In genomic region chr8:25462492-25462891, GRCm38 (mm10) we compare ENCODE assay signal across 15 mouse cellular contexts.
DNase-seq lines count a peak whose midpoint lies in the region; ATAC-seq lines count a peak whose summit lies in the region.
"Had no signal": no experiment of that assay in that cellular context is flagged by ENCODE, and none has a peak within 500 bp of the region (broad histone marks: within the 10 kb centered on the region; RNA-seq: fewer than 3 reads in every experiment).

No protein-coding gene starts in this region.

- no peaks in the 10 kb centered on the region for H3K9me3 ChIP-seq in hindbrain, embryonic 13.5 days
- no peaks in the 10 kb centered on the region for H3K9me3 ChIP-seq in hindbrain, embryonic 12.5 days (replicated peaks)
- H3K9me3 ChIP-seq in midbrain, embryonic 15.5 days = no peaks in the 10 kb centered on the region
- no peaks in the 10 kb centered on the region for H3K9me3 ChIP-seq in midbrain, embryonic 11.5 days (ENCODE audit: control insufficient read depth, low read length)
- H3K9me3 ChIP-seq in intestine, embryonic 16.5 days (ENCODE audit: control insufficient read depth, low read length) = no peaks in the 10 kb centered on the region
- H3K9me3 ChIP-seq in heart, embryonic 12.5 days (replicated peaks) = no peaks in the 10 kb centered on the region
- H3K9me3 ChIP-seq: heart, embryonic 15.5 days had no signal

- no peak overlapping the region for H3K4me2 ChIP-seq in hindbrain, embryonic 13.5 days
- H3K4me2 ChIP-seq in hindbrain, embryonic 12.5 days (replicated peaks) = no peak overlapping the region
- no peak overlapping the region for H3K4me2 ChIP-seq in midbrain, embryonic 15.5 days
- H3K4me2 ChIP-seq in midbrain, embryonic 11.5 days = no peak overlapping the region
- H3K4me2 ChIP-seq in intestine, embryonic 16.5 days (ENCODE audit: low read depth, low read length) = no peak overlapping the region
- no peak overlapping the region for H3K4me2 ChIP-seq in heart, embryonic 12.5 days
- H3K4me2 ChIP-seq: heart, embryonic 15.5 days had no signal

- H3K36me3 ChIP-seq in hindbrain, embryonic 13.5 days = no peaks in the 10 kb centered on the region
- no peaks in the 10 kb centered on the region for H3K36me3 ChIP-seq in hindbrain, embryonic 12.5 days
- no peaks in the 10 kb centered on the region for H3K36me3 ChIP-seq in midbrain, embryonic 15.5 days (replicated peaks)
- H3K36me3 ChIP-seq in midbrain, embryonic 11.5 days (ENCODE audit: control insufficient read depth, insufficient read depth, low read length) = no peaks in the 10 kb centered on the region
- no peaks in the 10 kb centered on the region for H3K36me3 ChIP-seq in intestine, embryonic 16.5 days (ENCODE audit: control insufficient read depth, insufficient read depth, low read length)
- no peaks in the 10 kb centered on the region for H3K36me3 ChIP-seq in heart, embryonic 12.5 days
- H3K36me3 ChIP-seq: heart, embryonic 15.5 days had no signal

- DNase-seq in midbrain, embryonic 11.5 days (ENCODE audit: low spot score, missing footprints) = no peak
- DNase-seq in liver = no peak
- DNase-seq: adrenal gland, postnatal 10 days; cerebellum, adult 11 months; gastrocnemius, postnatal 36 days; kidney, adult 18-20 months; right cerebral cortex, postnatal 14 days; thymus, postnatal 36 days had no signal

- no peak overlapping the region for H3K9ac ChIP-seq in hindbrain, embryonic 13.5 days
- no peak overlapping the region for H3K9ac ChIP-seq in hindbrain, embryonic 12.5 days
- no peak overlapping the region for H3K9ac ChIP-seq in midbrain, embryonic 15.5 days
- no peak overlapping the region for H3K9ac ChIP-seq in midbrain, embryonic 11.5 days (ENCODE audit: low read length)
- no peak overlapping the region for H3K9ac ChIP-seq in intestine, embryonic 16.5 days (ENCODE audit: low read depth, low read length)
- H3K9ac ChIP-seq in heart, embryonic 12.5 days = no peak overlapping the region
- H3K9ac ChIP-seq: heart, embryonic 15.5 days had no signal

- H3K27me3 ChIP-seq in hindbrain, embryonic 13.5 days = no peaks in the 10 kb centered on the region
- H3K27me3 ChIP-seq in hindbrain, embryonic 12.5 days = no peaks in the 10 kb centered on the region
- H3K27me3 ChIP-seq in midbrain, embryonic 15.5 days (replicated peaks) = no peaks in the 10 kb centered on the region
- no peaks in the 10 kb centered on the region for H3K27me3 ChIP-seq in midbrain, embryonic 11.5 days (ENCODE audit: control insufficient read depth, insufficient read depth, low read length)
- no peaks in the 10 kb centered on the region for H3K27me3 ChIP-seq in intestine, embryonic 16.5 days (replicated peaks; ENCODE audit: control insufficient read depth, insufficient read depth, low read length)
- no peaks in the 10 kb centered on the region; the same call in 1 of the 2 replicates for H3K27me3 ChIP-seq in heart, embryonic 12.5 days (replicated peaks)

- no peak for ATAC-seq in hindbrain, embryonic 13.5 days (ENCODE audit: low FRiP score)
- no peak for ATAC-seq in hindbrain, embryonic 12.5 days (ENCODE audit: low FRiP score)
- no peak for ATAC-seq in midbrain, embryonic 15.5 days (replicated peaks)
- no peak for ATAC-seq in midbrain, embryonic 11.5 days (ENCODE audit: low FRiP score)
- no peak for ATAC-seq in intestine, embryonic 16.5 days
- no peak for ATAC-seq in heart, embryonic 12.5 days (ENCODE audit: insufficient number of reproducible peaks, low FRiP score)

- no peak overlapping the region for H3K4me3 ChIP-seq in hindbrain, embryonic 13.5 days
- no peak overlapping the region for H3K4me3 ChIP-seq in hindbrain, embryonic 12.5 days
- H3K4me3 ChIP-seq in midbrain, embryonic 15.5 days = no peak overlapping the region
- no peak overlapping the region for H3K4me3 ChIP-seq in midbrain, embryonic 11.5 days (ENCODE audit: low read depth, low read length)
- no peak overlapping the region for H3K4me3 ChIP-seq in intestine, embryonic 16.5 days (ENCODE audit: low read length)
- no peak overlapping the region for H3K4me3 ChIP-seq in heart, embryonic 12.5 days
- H3K4me3 ChIP-seq: heart, embryonic 15.5 days; layer of hippocampus, adult 2 months had no signal

- peak overlapping the region; percentile 25; the same call in 1 of the 2 replicates for H3K27ac ChIP-seq in hindbrain, embryonic 13.5 days
- no peak overlapping the region for H3K27ac ChIP-seq in hindbrain, embryonic 12.5 days
- 0 out of 2 replicates have a peak overlapping the region, but pooled peaks have one; percentile 13 for H3K27ac ChIP-seq in midbrain, embryonic 15.5 days
- H3K27ac ChIP-seq in midbrain, embryonic 11.5 days (ENCODE audit: low read depth, low read length) = no peak overlapping the region
- H3K27ac ChIP-seq in intestine, embryonic 16.5 days (ENCODE audit: low read length) = peak overlapping the region; percentile 43
- no peak overlapping the region for H3K27ac ChIP-seq in heart, embryonic 12.5 days (ENCODE audit: poor library complexity, severe bottlenecking)
- H3K27ac ChIP-seq: heart, embryonic 15.5 days; layer of hippocampus, adult 2 months had no signal

- peaks cover 42% of the 10 kb centered on the region for H3K4me1 ChIP-seq in hindbrain, embryonic 13.5 days (replicated peaks)
- H3K4me1 ChIP-seq in hindbrain, embryonic 12.5 days = peaks cover 28% of the 10 kb centered on the region
- peaks cover 30% of the 10 kb centered on the region for H3K4me1 ChIP-seq in midbrain, embryonic 15.5 days
- peaks cover 12% of the 10 kb centered on the region for H3K4me1 ChIP-seq in midbrain, embryonic 11.5 days (ENCODE audit: control insufficient read depth, insufficient read depth, low read length)
- peaks cover 29% of the 10 kb centered on the region for H3K4me1 ChIP-seq in intestine, embryonic 16.5 days (ENCODE audit: control insufficient read depth, insufficient read depth, low read length)
- peaks cover 19% of the 10 kb centered on the region for H3K4me1 ChIP-seq in heart, embryonic 12.5 days (replicated peaks)

- WGBS in hindbrain, embryonic 13.5 days = 13% methylated on average over 4 of the region's 4 CpGs
- 16% methylated on average over 4 of the region's 4 CpGs for WGBS in hindbrain, embryonic 12.5 days
- WGBS in midbrain, embryonic 15.5 days = 12% methylated on average over 4 of the region's 4 CpGs
- 13% methylated on average over 4 of the region's 4 CpGs for WGBS in midbrain, embryonic 11.5 days
- WGBS in intestine, embryonic 16.5 days = 38% methylated on average over 4 of the region's 4 CpGs
- WGBS in heart, embryonic 12.5 days = 55% methylated on average over 4 of the region's 4 CpGs

Comparison
In these comparisons a context has a peak if more than half of its experiments do, and no peak if none do; other contexts are left out.
1. H3K27ac ChIP-seq: peak in hindbrain, embryonic 13.5 days (single experiment), midbrain, embryonic 15.5 days (single experiment) and intestine, embryonic 16.5 days (single experiment); none in hindbrain, embryonic 12.5 days (single experiment), midbrain, embryonic 11.5 days (single experiment) and heart, embryonic 12.5 days (single experiment).